Mouse (Mus musculus) spleen, adult 12 weeks (tissue): ENCODE results near the gene Mbd3.

Source experiments
- DNase-seq: peaks from one replicate; pipeline ENCODE4 v3.0.0; 2022; ENCODE audit warnings: low spot score

Mbd3 gene

GRCm38 (mm10) chr10:80396822-80397523, 2.4 kb downstream of the Mbd3 start:
- no peak for DNase-seq

GRCm38 (mm10) chr10:80395025-80395627, 4.2 kb downstream of the Mbd3 start:
- DNase-seq: no peak

GRCm38 (mm10) chr10:80392687-80393086, 6.7 kb downstream of the Mbd3 start:
- DNase-seq: no peak

- DNase-seq: no peak
Measured at GRCm38 (mm10) chr10:80390697-80391096, 8.7 kb downstream of the Mbd3 start.

- no peak for DNase-seq
Measured at GRCm38 (mm10) chr10:80389185-80389708, 10.1 kb downstream of the Mbd3 start.

GRCm38 (mm10) chr10:80388731-80389130, 10.6 kb downstream of the Mbd3 start:
- no peak for DNase-seq

- DNase-seq: peak; percentile 63
Measured at GRCm38 (mm10) chr10:80387522-80387959, 11.8 kb downstream of the Mbd3 start, which contains the start of gene Mex3d. Mex3d (minus strand) TSS chr10:80387659.

GRCm38 (mm10) chr10:80386735-80387471, 12.4 kb downstream of the Mbd3 start:
- DNase-seq: no peak

GRCm38 (mm10) chr10:80385811-80386734, 13.3 kb downstream of the Mbd3 start:
- no peak for DNase-seq

- no peak for DNase-seq
Measured at GRCm38 (mm10) chr10:80385310-80385709, 14.0 kb downstream of the Mbd3 start.

- no peak for DNase-seq
Measured at GRCm38 (mm10) chr10:80384709-80385108, 14.6 kb downstream of the Mbd3 start.

- no peak for DNase-seq
Measured at GRCm38 (mm10) chr10:80384115-80384639, 15.2 kb downstream of the Mbd3 start.

GRCm38 (mm10) chr10:80383431-80383830, 15.9 kb downstream of the Mbd3 start:
- DNase-seq: no peak

- no peak for DNase-seq
Measured at GRCm38 (mm10) chr10:80382641-80383365, 16.5 kb downstream of the Mbd3 start.

GRCm38 (mm10) chr10:80377716-80378115, 21.6 kb downstream of the Mbd3 start:
- DNase-seq: no peak

GRCm38 (mm10) chr10:80376160-80376559, 23.2 kb downstream of the Mbd3 start:
- DNase-seq: peak; percentile 82

- DNase-seq: no peak
Measured at GRCm38 (mm10) chr10:80374063-80374462, 25.3 kb downstream of the Mbd3 start.

- DNase-seq: no peak
Measured at GRCm38 (mm10) chr10:80372706-80373105, 26.6 kb downstream of the Mbd3 start.

GRCm38 (mm10) chr10:80371983-80372382, 27.4 kb downstream of the Mbd3 start:
- no peak for DNase-seq

GRCm38 (mm10) chr10:80371411-80371966, 27.9 kb downstream of the Mbd3 start:
- DNase-seq: no peak
